Mouse (Mus musculus): Measurements from ENCODE around the gene Ermap.

- TF ChIP-seq POLR2A (IDR thresholded peaks at IDR 0.05; ENCODE audit: insufficient read depth, low read depth, low read length), result 0 out of 2 replicates have a peak, but pooled peaks have one; percentile 19
- peak; percentile 14; the same call in 1 of the 2 replicates for TF ChIP-seq CTCF (IDR thresholded peaks at IDR 0.05; ENCODE audit: insufficient read depth, low read depth, low read length)
These were observed 43.6 kb upstream of the Ermap start for GRCm38 (mm10) chr4:119233256-119233901.

All from olfactory bulb, adult 2 months (tissue).